Mouse (Mus musculus) MEL (cell line): ENCODE measurements around the gene Psmb5. TPM values are rescaled to one million over a fixed set of nuclear protein-coding genes. Genes with fewer than 3 reads are reported as not detected.
A peak's percentile ranks its signal among the peaks of the same experiment; 100 is the strongest.

ENCODE experiments used
- DNase-seq: peaks from one replicate; pipeline ENCODE4 v3.0.0; 2011; ENCODE audit warnings: low read depth, low spot score
- H3K27ac ChIP-seq: 2 replicates; pipeline ENCODE4 v1.5.1; 2012; ENCODE audit warnings: low read depth, mild to moderate bottlenecking, control low read depth, low read length, moderate library complexity; ENCODE audit not compliant: control insufficient read depth
- H3K27me3 ChIP-seq, 2 experiments: fragments of 150-350 bp in 1 of 2; sonication (generic) in 1 of 2; 2 replicates each; pipeline ENCODE4 v1.6.1; 2012; ENCODE audit warnings: low read length in 2 of 2, mild to moderate bottlenecking in 2 of 2, improper control_type of control experiment in 1 of 2, moderate library complexity in 1 of 2; ENCODE audit not compliant: insufficient read depth in 2 of 2, control insufficient read depth in 1 of 2
- H3K36me3 ChIP-seq, 2 experiments: 2 replicates each; pipeline ENCODE4 v1.6.1; 2012 to 2014; ENCODE audit warnings: low read length in 2 of 2, improper control_type of control experiment in 1 of 2, inconsistent platforms in 1 of 2, mild to moderate bottlenecking in 1 of 2; ENCODE audit not compliant: insufficient read depth in 2 of 2, control insufficient read depth in 1 of 2
- H3K4me1 ChIP-seq, 2 experiments: fragments of 150-350 bp in 1 of 2; sonication (generic) in 1 of 2; 2 replicates each; pipeline ENCODE4 v1.6.1; 2012; ENCODE audit warnings: low read length in 2 of 2, improper control_type of control experiment in 1 of 2, mild to moderate bottlenecking in 1 of 2; ENCODE audit not compliant: insufficient read depth in 2 of 2, control insufficient read depth in 1 of 2
- H3K4me3 ChIP-seq, 2 experiments: fragments of 150-350 bp in 1 of 2; sonication (generic) in 1 of 2; 2 replicates each; pipeline ENCODE4 v1.5.1; 2012; ENCODE audit warnings: low read depth in 2 of 2, low read length in 2 of 2, mild to moderate bottlenecking in 2 of 2, moderate library complexity in 2 of 2, control low read depth in 1 of 2, improper control_type of control experiment in 1 of 2; ENCODE audit not compliant: control insufficient read depth in 1 of 2, insufficient read depth in 1 of 2
- H3K79me2 ChIP-seq: 2 replicates; pipeline ENCODE4 v1.6.1; 2012; ENCODE audit warnings: mild to moderate bottlenecking, low read length, moderate library complexity; ENCODE audit not compliant: control insufficient read depth, poor library complexity, insufficient read depth
- H3K9ac ChIP-seq: 2 replicates; pipeline ENCODE4 v1.6.1; 2012; ENCODE audit warnings: low read depth, mild to moderate bottlenecking, control low read depth, low read length, moderate library complexity; ENCODE audit not compliant: control insufficient read depth, poor library complexity, severe bottlenecking
- H3K9me3 ChIP-seq: fragments of 150-350 bp; sonication (generic); replicated peaks from 2 replicates; pipeline ENCODE4 v1.6.1; 2012; ENCODE audit warnings: mild to moderate bottlenecking, low read length, improper control_type of control experiment, moderate library complexity; ENCODE audit not compliant: insufficient read depth
- BHLHE40 ChIP-seq: IDR thresholded peaks from 2 replicates; pipeline ENCODE4 v1.6.1; 2012; ENCODE audit warnings: low read depth, mild to moderate bottlenecking, inconsistent platforms, low read length, improper control_type of control experiment, borderline replicate concordance
- CTCF ChIP-seq, 3 experiments: IDR thresholded peaks in 2 of 3; conservative IDR thresholded peaks in 1 of 3; 2 replicates each; pipeline ENCODE4 v1.5.1; 2011 to 2012; ENCODE audit warnings: low read length in 3 of 3, low read depth in 2 of 3, mild to moderate bottlenecking in 2 of 3, improper control_type of control experiment in 1 of 3, inconsistent platforms in 1 of 3, mixed read lengths in 1 of 3, moderate library complexity in 1 of 3; ENCODE audit not compliant: control insufficient read depth in 1 of 3, insufficient read depth in 1 of 3, poor library complexity in 1 of 3, severe bottlenecking in 1 of 3
- E2F4 ChIP-seq: IDR thresholded peaks from 2 replicates; pipeline ENCODE4 v1.6.1; 2011; ENCODE audit warnings: low read depth, low read length, improper control_type of control experiment, borderline replicate concordance
- ELF1 ChIP-seq: IDR thresholded peaks from 2 replicates; pipeline ENCODE4 v1.6.1; 2014; ENCODE audit warnings: low read depth, mild to moderate bottlenecking, inconsistent platforms, low read length, improper control_type of control experiment, moderate library complexity
- ETS1 ChIP-seq: IDR thresholded peaks from 2 replicates; pipeline ENCODE4 v1.6.1; 2012; ENCODE audit warnings: low read depth, mild to moderate bottlenecking, inconsistent platforms, low read length, improper control_type of control experiment, moderate library complexity
- GABPA ChIP-seq: IDR thresholded peaks from 2 replicates; pipeline ENCODE4 v1.6.1; 2012; ENCODE audit warnings: low read depth, mild to moderate bottlenecking, inconsistent platforms, low read length, improper control_type of control experiment, moderate library complexity
- GATA1 ChIP-seq: IDR thresholded peaks from 2 replicates; pipeline ENCODE4 v1.6.1; 2011; ENCODE audit warnings: low read depth, low read length, improper control_type of control experiment
- HCFC1 ChIP-seq: IDR thresholded peaks from 2 replicates; pipeline ENCODE4 v1.6.1; 2012; ENCODE audit warnings: low read depth, mild to moderate bottlenecking, inconsistent platforms, low read length, improper control_type of control experiment, moderate library complexity
- JUND ChIP-seq: IDR thresholded peaks from 2 replicates; pipeline ENCODE4 v1.6.1; 2011; ENCODE audit warnings: low read depth, mild to moderate bottlenecking, improper control_type of control experiment, low read length
- KAT2A ChIP-seq: conservative IDR thresholded peaks from 2 replicates; pipeline ENCODE4 v1.6.1; 2012; ENCODE audit warnings: low read depth, low read length, improper control_type of control experiment, inconsistent platforms
- MAFK ChIP-seq: IDR thresholded peaks from 2 replicates; pipeline ENCODE4 v1.6.1; 2011; ENCODE audit warnings: low read depth, mild to moderate bottlenecking, low read length, improper control_type of control experiment, borderline replicate concordance
- MAX ChIP-seq: IDR thresholded peaks from 2 replicates; pipeline ENCODE4 v1.6.1; 2011; ENCODE audit warnings: low read length, improper control_type of control experiment
- MAZ ChIP-seq: IDR thresholded peaks from 2 replicates; pipeline ENCODE4 v1.6.1; 2012; ENCODE audit warnings: low read depth, mild to moderate bottlenecking, inconsistent platforms, low read length, improper control_type of control experiment
- MEF2A ChIP-seq: IDR thresholded peaks from 2 replicates; pipeline ENCODE4 v1.6.1; 2014; ENCODE audit warnings: low read depth, mild to moderate bottlenecking, inconsistent platforms, low read length, improper control_type of control experiment; ENCODE audit not compliant: poor library complexity, insufficient replicate concordance, severe bottlenecking; ENCODE audit errors: extremely low read depth
- MXI1 ChIP-seq: IDR thresholded peaks from 2 replicates; pipeline ENCODE4 v1.6.1; 2011; ENCODE audit warnings: mild to moderate bottlenecking, low read depth, low read length, improper control_type of control experiment
- MYC ChIP-seq: IDR thresholded peaks from 2 replicates; pipeline ENCODE4 v1.6.1; 2011; ENCODE audit warnings: low read depth, mild to moderate bottlenecking, low read length, improper control_type of control experiment, moderate library complexity
- NELFE ChIP-seq: IDR thresholded peaks from 2 replicates; pipeline ENCODE4 v1.6.1; 2011; ENCODE audit warnings: low read depth, low read length, improper control_type of control experiment
- NRF1 ChIP-seq: IDR thresholded peaks from 2 replicates; pipeline ENCODE4 v1.6.1; 2014; ENCODE audit warnings: low read depth, mild to moderate bottlenecking, inconsistent platforms, low read length, improper control_type of control experiment, moderate library complexity; ENCODE audit not compliant: poor library complexity, insufficient read depth, severe bottlenecking
- POLR2A ChIP-seq, 2 experiments: IDR thresholded peaks; 2 replicates each; pipeline ENCODE4 v1.6.1; 2011 to 2012; ENCODE audit warnings: low read length in 2 of 2, mild to moderate bottlenecking in 2 of 2, control low read depth in 1 of 2, improper control_type of control experiment in 1 of 2, low read depth in 1 of 2, moderate library complexity in 1 of 2; ENCODE audit not compliant: control insufficient read depth in 1 of 2, insufficient read depth in 1 of 2, poor library complexity in 1 of 2
- POLR2AphosphoS2 ChIP-seq: IDR thresholded peaks from 2 replicates; pipeline ENCODE4 v1.6.1; 2011; ENCODE audit warnings: low read length, improper control_type of control experiment
- POLR2AphosphoS5 ChIP-seq: IDR thresholded peaks from 2 replicates; pipeline ENCODE4 v1.6.1; 2012; ENCODE audit warnings: low read depth, borderline replicate concordance, mild to moderate bottlenecking, inconsistent platforms, low read length, moderate library complexity, mixed read lengths
- RAD21 ChIP-seq: IDR thresholded peaks from 2 replicates; pipeline ENCODE4 v1.6.1; 2011; ENCODE audit warnings: mild to moderate bottlenecking, low read depth, low read length, improper control_type of control experiment
- RCOR1 ChIP-seq: IDR thresholded peaks from 2 replicates; pipeline ENCODE4 v1.6.1; 2012; ENCODE audit warnings: low read depth, mild to moderate bottlenecking, inconsistent platforms, low read length, improper control_type of control experiment
- SIN3A ChIP-seq: IDR thresholded peaks from 2 replicates; pipeline ENCODE4 v1.6.1; 2012; ENCODE audit warnings: low read length, improper control_type of control experiment, inconsistent platforms
- SMC3 ChIP-seq: IDR thresholded peaks from 2 replicates; pipeline ENCODE4 v1.6.1; 2011; ENCODE audit warnings: low read depth, low read length, improper control_type of control experiment
- TAL1 ChIP-seq: IDR thresholded peaks from 2 replicates; pipeline ENCODE4 v1.6.1; 2012; ENCODE audit warnings: mild to moderate bottlenecking, inconsistent platforms, low read length, moderate library complexity, mixed read lengths
- TBP ChIP-seq: IDR thresholded peaks from 2 replicates; pipeline ENCODE4 v1.8.0; 2011; ENCODE audit warnings: low read depth, low read length, improper control_type of control experiment
- TCF12 ChIP-seq: IDR thresholded peaks from 2 replicates; pipeline ENCODE4 v1.6.1; 2014; ENCODE audit warnings: low read depth, mild to moderate bottlenecking, inconsistent platforms, low read length, improper control_type of control experiment, moderate library complexity
- USF1 ChIP-seq: IDR thresholded peaks from 2 replicates; pipeline ENCODE4 v1.6.1; 2014; ENCODE audit warnings: low read depth, mild to moderate bottlenecking, inconsistent platforms, low read length, improper control_type of control experiment, moderate library complexity
- ZC3H11A ChIP-seq: IDR thresholded peaks from 2 replicates; pipeline ENCODE4 v1.6.1; 2012; ENCODE audit warnings: low read depth, mild to moderate bottlenecking, inconsistent platforms, low read length, improper control_type of control experiment
- ZNF384 ChIP-seq: IDR thresholded peaks from 2 replicates; pipeline ENCODE4 v1.6.1; 2012; ENCODE audit warnings: low read depth, mild to moderate bottlenecking, inconsistent platforms, low read length, improper control_type of control experiment
- polyA plus RNA-seq, 2 experiments: library from polyadenylated mRNA; stranded (reverse) in 1 of 2; unstranded in 1 of 2; fragments of >175 nt in 1 of 2; fragments of >200 nt in 1 of 2; gene quantifications; 2 replicates each; pipeline versions ENCODE4 v1.2.1 to v1.2.4; 2012; ENCODE audit warnings: low replicate concordance in 2 of 2, low read depth in 1 of 2; ENCODE audit not compliant: insufficient read length in 2 of 2, insufficient read depth in 1 of 2, missing spikeins in 1 of 2
- total RNA-seq: library from RNA; depleted of rRNA; stranded (reverse); fragments of 300-350 nt; gene quantifications from 2 replicates; pipeline ENCODE4 v1.2.3, GENCODE M21; 2012

Psmb5 gene
- total and polyA plus RNA-seq, 3 experiments, result 305 to 546 (median 318) TPM

DNA sequence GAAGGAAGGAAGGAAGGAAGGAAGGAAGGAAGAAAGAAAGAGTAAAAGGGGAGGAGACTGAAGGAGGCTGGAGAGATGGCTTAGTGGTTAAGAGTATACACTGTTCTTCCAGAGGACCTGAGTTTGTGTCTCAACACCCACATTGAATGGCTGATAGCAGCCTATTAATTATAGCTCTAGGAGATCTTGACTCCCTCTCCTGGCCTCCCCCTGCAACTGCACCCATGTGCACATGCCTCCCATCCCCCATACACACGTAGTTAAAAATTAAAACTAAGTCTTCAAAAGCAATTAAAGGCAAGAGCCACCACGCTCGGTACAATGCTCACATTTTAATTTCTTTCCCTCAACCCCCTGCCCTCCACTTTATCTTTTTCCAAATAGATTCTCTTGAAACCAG lies 23.8 kb downstream of the Psmb5 start:
- no peak overlapping the region for H3K27ac ChIP-seq
- H3K9me3 ChIP-seq, result no peaks in the 10 kb centered on the region
- no peak for DNase-seq
- no peak overlapping the region for H3K9ac ChIP-seq
- peak in 2 of 3 experiments; percentile 40; a peak in 5 of 6 replicates for TF ChIP-seq CTCF (IDR thresholded peaks at IDR 0.05 in 2 of 3, conservative IDR thresholded peaks at IDR 0.05 in 1 of 3; ENCODE audit: control insufficient read depth in 1 of 3, insufficient read depth in 1 of 3, low read depth in 2 of 3, low read length in 3 of 3, poor library complexity in 1 of 3, severe bottlenecking in 1 of 3)
- no peak for TF ChIP-seq KAT2A
- no peak for TF ChIP-seq TCF12
- no peak for TF ChIP-seq NELFE
- peaks cover 0 to 8% of the 10 kb centered on the region in 2 experiments; a peak in 2 of 4 replicates for H3K36me3 ChIP-seq
- no peaks in the 10 kb centered on the region for H3K79me2 ChIP-seq
- peaks cover 7 to 20% of the 10 kb centered on the region in 2 experiments for H3K4me1 ChIP-seq
- H3K27me3 ChIP-seq, result no peaks in the 10 kb centered on the region
- H3K4me3 ChIP-seq, result no peak overlapping the region

GRCm38 (mm10) chr14:54592319-54592934 lies 25.4 kb downstream of the Psmb5 start:
- Histone ChIP-seq H3K27me3 (no peaks in the 10 kb centered on the region), H3K27ac (peak overlapping the region; percentile 25), H3K4me1 (peaks cover 10 to 23% of the 10 kb centered on the region in 2 experiments), H3K79me2 (no peaks in the 10 kb centered on the region), H3K9ac (peak overlapping the region; percentile 0), H3K4me3 (peak overlapping the region in 1 of 2 experiments; percentile 21; a peak in 1 of 4 replicates), H3K36me3 (peaks cover 0 to 12% of the 10 kb centered on the region in 2 experiments; a peak in 2 of 4 replicates), H3K9me3 (no peaks in the 10 kb centered on the region)
- peak; percentile 87 for DNase-seq
- TF ChIP-seq KAT2A (no peak), BHLHE40 (peak; percentile 64; the same call in 1 of the 2 replicates), POLR2AphosphoS5 (no peak), NRF1 (no peak), POLR2A (IDR thresholded peaks at IDR 0.05; ENCODE audit: control insufficient read depth in 1 of 2, insufficient read depth in 1 of 2, low read depth in 1 of 2, low read length in 2 of 2, poor library complexity in 1 of 2) (no peak), GATA1 (peak; percentile 82), JUND (no peak), MAZ (no peak), ETS1 (peak; percentile 72), POLR2AphosphoS2 (no peak), ZNF384 (no peak), ELF1 (no peak), TBP (no peak; the same call in 1 of the 2 replicates), SIN3A (0 out of 2 replicates have a peak, but pooled peaks have one; percentile 39), USF1 (no peak), RAD21 (no peak), RCOR1 (peak; percentile 37; the same call in 1 of the 2 replicates), SMC3 (no peak), E2F4 (no peak), MXI1 (no peak), ZC3H11A (no peak), MAFK (no peak), TCF12 (peak; percentile 80), GABPA (no peak), MAX (no peak), NELFE (no peak), MYC (no peak), HCFC1 (0 out of 2 replicates have a peak, but pooled peaks have one; percentile 16), TAL1 (peak; percentile 69), MEF2A (no peak)
